Mouse (Mus musculus) liver, adult (tissue): ENCODE measurements around the gene Tmem259.

ENCODE experiments used
- GATA4 ChIP-seq: IDR thresholded peaks from 2 replicates; pipeline ENCODE4 v1.6.1; 2014; ENCODE audit warnings: mild to moderate bottlenecking, low read length; ENCODE audit not compliant: insufficient replicate concordance

Gene Tmem259

GRCm38 (mm10) chr10:79968181-79968580 is 15.9 kb downstream of the Tmem259 start:
- no peak for TF ChIP-seq GATA4

GRCm38 (mm10) chr10:79966886-79967400 is 17.2 kb downstream of the Tmem259 start:
- no peak for TF ChIP-seq GATA4

- TF ChIP-seq GATA4: no peak
These were observed 18.8 kb downstream of the Tmem259 start for GRCm38 (mm10) chr10:79965325-79965724.

- no peak for TF ChIP-seq GATA4
These were observed 19.4 kb downstream of the Tmem259 start for GRCm38 (mm10) chr10:79964727-79965126.

GRCm38 (mm10) chr10:79960671-79961294 is 23.3 kb downstream of the Tmem259 start:
- no peak for TF ChIP-seq GATA4

GRCm38 (mm10) chr10:79959847-79960601 is 24.1 kb downstream of the Tmem259 start, which contains the start of gene Wdr18:
Gene Wdr18, plus strand, starts transcription at chr10:79960152.
- no peak for TF ChIP-seq GATA4

- no peak for TF ChIP-seq GATA4
These were observed 25.9 kb downstream of the Tmem259 start for GRCm38 (mm10) chr10:79958140-79958816.

- no peak for TF ChIP-seq GATA4
These were observed 27.4 kb downstream of the Tmem259 start for GRCm38 (mm10) chr10:79956643-79957154.

- TF ChIP-seq GATA4: no peak
These were observed 28.4 kb downstream of the Tmem259 start for GRCm38 (mm10) chr10:79955691-79956090.

- no peak for TF ChIP-seq GATA4
These were observed 30.2 kb downstream of the Tmem259 start for GRCm38 (mm10) chr10:79953946-79954345.

- TF ChIP-seq GATA4: no peak
These were observed 33.5 kb downstream of the Tmem259 start for GRCm38 (mm10) chr10:79950661-79951060.

GRCm38 (mm10) chr10:79949873-79950272 is 34.3 kb downstream of the Tmem259 start:
- TF ChIP-seq GATA4: no peak

GRCm38 (mm10) chr10:79947502-79947901 is 36.6 kb downstream of the Tmem259 start:
- no peak for TF ChIP-seq GATA4

- TF ChIP-seq GATA4: no peak
These were observed 37.3 kb downstream of the Tmem259 start for GRCm38 (mm10) chr10:79946752-79947322.
